Mouse (Mus musculus) olfactory bulb, adult 2 months (tissue): ENCODE results near the gene Col16a1. TPM values are rescaled to one million over a fixed set of nuclear protein-coding genes. Genes with fewer than 3 reads are reported as not detected.
A peak's percentile ranks its signal among the peaks of the same experiment; 100 is the strongest.

ENCODE experiments used
- H3K27ac ChIP-seq: fragments of 200-500 bp; 2 replicates; pipeline ENCODE4 v1.5.1; 2012; ENCODE audit warnings: low read depth, low read length; ENCODE audit not compliant: insufficient read depth
- H3K4me1 ChIP-seq: fragments of 200-500 bp; 2 replicates; pipeline ENCODE4 v1.6.1; 2012; ENCODE audit warnings: low read length; ENCODE audit not compliant: control insufficient read depth, insufficient read depth
- H3K4me3 ChIP-seq: fragments of 200-500 bp; 2 replicates; pipeline ENCODE4 v1.5.1; 2012; ENCODE audit warnings: mild to moderate bottlenecking, low read depth, low read length, moderate library complexity; ENCODE audit not compliant: insufficient read depth
- CTCF ChIP-seq: fragments of 200-500 bp; IDR thresholded peaks from 2 replicates; pipeline ENCODE4 v1.5.1; 2012; ENCODE audit warnings: low read depth, mild to moderate bottlenecking, low read length, moderate library complexity; ENCODE audit not compliant: insufficient read depth
- POLR2A ChIP-seq: fragments of 200-500 bp; IDR thresholded peaks from 2 replicates; pipeline ENCODE4 v1.6.1; 2012; ENCODE audit warnings: mild to moderate bottlenecking, low read depth, low read length, moderate library complexity; ENCODE audit not compliant: insufficient read depth
- WGBS: fragments of 180-500 bp; shearing (Covaris S2); methylation state at CpG from one replicate; pipeline ENCODE4 v1.1.7; 2018; 5-methylcytosine and 5-hydroxymethylcytosine counted together
- polyA plus RNA-seq: library from polyadenylated mRNA; stranded (reverse); fragments of >200 nt; gene quantifications from 2 replicates; pipeline ENCODE4 v1.2.4, GENCODE M21; 2012; ENCODE audit warnings: low replicate concordance; ENCODE audit not compliant: missing spikeins, insufficient read depth, insufficient read length

The Col16a1 gene
- not detected in 2 replicates for polyA plus RNA-seq

GRCm38 (mm10) chr4:130047331-130048202 is at the start of gene Col16a1:
Col16a1 (plus strand) TSS chr4:130047840.
- Histone ChIP-seq H3K4me1 (peaks cover 33% of the 10 kb centered on the region), H3K4me3 (peak within 1 kb of the TSS; percentile 34), H3K27ac (no peak within 1 kb of the TSS; the same call in 1 of the 2 replicates)
- TF ChIP-seq POLR2A: no peak
- TF ChIP-seq CTCF: no peak
- WGBS: 12% methylated on average over 46 of the region's 46 CpGs

- Histone ChIP-seq H3K4me1 (peaks cover 67% of the 10 kb centered on the region), H3K27ac (no peak overlapping the region), H3K4me3 (no peak overlapping the region)
- no peak for TF ChIP-seq CTCF
- TF ChIP-seq POLR2A: no peak
- 59% methylated on average over 11 of the region's 11 CpGs for WGBS
These were observed 49.5 kb upstream of the Col16a1 start for GRCm38 (mm10) chr4:129998124-129998523.

GRCm38 (mm10) chr4:130001710-130002109 is 45.9 kb upstream of the Col16a1 start:
- peaks cover 53% of the 10 kb centered on the region for H3K4me1 ChIP-seq
- peak overlapping the region; percentile 43 for H3K27ac ChIP-seq
- WGBS: 35% methylated on average over 5 of the region's 5 CpGs
- no peak overlapping the region for H3K4me3 ChIP-seq
- no peak for TF ChIP-seq POLR2A
- TF ChIP-seq CTCF: no peak

- H3K27ac ChIP-seq: peak overlapping the region; percentile 43
- peaks cover 57% of the 10 kb centered on the region for H3K4me1 ChIP-seq
- no peak overlapping the region for H3K4me3 ChIP-seq
- TF ChIP-seq POLR2A: no peak
- TF ChIP-seq CTCF: no peak
- WGBS: 35% methylated on average over 10 of the region's 10 CpGs
These were observed 45.5 kb upstream of the Col16a1 start for GRCm38 (mm10) chr4:130002157-130002556.

- Histone ChIP-seq H3K27ac (no peak overlapping the region), H3K4me1 (peaks cover 48% of the 10 kb centered on the region), H3K4me3 (no peak overlapping the region)
- TF ChIP-seq CTCF (no peak), POLR2A (no peak)
- WGBS: 67% methylated on average over 9 of the region's 9 CpGs
These were observed 42.0 kb upstream of the Col16a1 start for GRCm38 (mm10) chr4:130005593-130005992.

- peaks cover 40% of the 10 kb centered on the region for H3K4me1 ChIP-seq
- 41% methylated on average over 25 of the region's 25 CpGs for WGBS
- TF ChIP-seq POLR2A (no peak), CTCF (no peak)
These were observed 41.1 kb upstream of the Col16a1 start for GRCm38 (mm10) chr4:130006533-130006932.

GRCm38 (mm10) chr4:130009043-130009442 is 38.6 kb upstream of the Col16a1 start:
- Histone ChIP-seq H3K4me1 (peaks cover 50% of the 10 kb centered on the region), H3K4me3 (no peak overlapping the region), H3K27ac (no peak overlapping the region)
- 86% methylated on average over 14 of the region's 14 CpGs for WGBS
- TF ChIP-seq POLR2A (no peak), CTCF (no peak)

More at GRCm38 (mm10) chr4:130006533-130006932, 41.1 kb upstream of the Col16a1 start:
- Histone ChIP-seq H3K27ac (no peak overlapping the region), H3K4me3 (no peak overlapping the region)

- H3K4me3 ChIP-seq: no peak overlapping the region
- H3K4me1 ChIP-seq: peaks cover 53% of the 10 kb centered on the region
- TF ChIP-seq CTCF: no peak
- TF ChIP-seq POLR2A: no peak
- 92% methylated on average over 4 of the region's 4 CpGs for WGBS
- no peak overlapping the region for H3K27ac ChIP-seq
These were observed 36.9 kb upstream of the Col16a1 start for GRCm38 (mm10) chr4:130010723-130011122.

- TF ChIP-seq POLR2A (no peak), CTCF (no peak)
- 64% methylated on average over 6 of the region's 6 CpGs for WGBS
- no peak overlapping the region for H3K27ac ChIP-seq
These were observed 35.4 kb upstream of the Col16a1 start for GRCm38 (mm10) chr4:130012234-130012633.

More at GRCm38 (mm10) chr4:130012234-130012633, 35.4 kb upstream of the Col16a1 start:
- Histone ChIP-seq H3K4me1 (peaks cover 55% of the 10 kb centered on the region), H3K4me3 (no peak overlapping the region)
